Mouse (Mus musculus): ENCODE measurements around the gene Cdhr5. TPM values are rescaled to one million over a fixed set of nuclear protein-coding genes. Genes with fewer than 3 reads are reported as not detected.

The Cdhr5 gene
- polyA plus RNA-seq, 1 experiment from 2014 or later, result 1.6 TPM

DNA sequence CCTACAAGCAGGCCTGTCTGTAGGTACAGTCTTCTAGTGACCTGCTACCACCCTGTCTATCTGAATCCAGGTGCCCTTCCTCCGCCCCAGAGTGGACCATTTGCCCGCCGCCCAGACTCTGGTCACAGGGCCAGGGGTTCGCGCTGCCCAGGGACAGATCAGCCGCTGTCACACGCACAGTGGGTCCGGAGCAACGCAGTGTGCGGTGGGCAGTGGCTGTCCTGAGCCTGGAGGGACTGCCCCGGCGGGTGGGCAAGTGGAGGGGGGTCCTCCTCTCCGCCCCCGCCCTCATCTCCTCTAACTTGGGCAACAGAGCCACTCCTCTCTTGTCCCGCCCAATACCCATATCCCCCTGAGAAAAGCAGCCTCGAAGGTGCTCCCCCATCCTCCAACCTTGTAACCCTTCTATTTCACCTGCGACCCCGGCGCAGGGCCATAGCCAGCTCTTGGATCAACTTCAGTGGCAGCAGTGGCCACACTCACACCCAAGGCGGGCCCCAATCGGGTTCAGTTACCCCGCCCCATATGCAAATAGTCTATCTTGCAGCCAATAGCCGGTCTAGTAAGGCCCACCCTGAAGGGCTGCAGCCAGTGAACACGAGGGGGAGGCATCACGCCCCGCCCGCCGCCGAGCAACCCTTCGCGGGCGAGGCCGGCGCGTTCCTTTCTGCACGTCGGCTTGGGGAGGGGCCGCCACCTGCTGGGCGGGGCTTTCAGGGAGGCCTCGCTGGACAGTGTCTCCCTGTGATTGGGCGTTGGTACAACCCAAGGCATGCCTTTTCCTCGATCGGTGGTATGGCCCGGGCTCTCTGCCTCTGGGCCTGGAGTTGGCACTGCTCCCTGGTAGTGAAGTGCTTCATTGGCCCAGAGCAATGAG, 55.1 kb downstream of the Cdhr5 start:
- 2% methylated on average over 44 of the region's 44 CpGs for WGBS
- peak overlapping the region; percentile 66 for H3K4me2 ChIP-seq (ENCODE audit: low read depth, low read length)

DNA sequence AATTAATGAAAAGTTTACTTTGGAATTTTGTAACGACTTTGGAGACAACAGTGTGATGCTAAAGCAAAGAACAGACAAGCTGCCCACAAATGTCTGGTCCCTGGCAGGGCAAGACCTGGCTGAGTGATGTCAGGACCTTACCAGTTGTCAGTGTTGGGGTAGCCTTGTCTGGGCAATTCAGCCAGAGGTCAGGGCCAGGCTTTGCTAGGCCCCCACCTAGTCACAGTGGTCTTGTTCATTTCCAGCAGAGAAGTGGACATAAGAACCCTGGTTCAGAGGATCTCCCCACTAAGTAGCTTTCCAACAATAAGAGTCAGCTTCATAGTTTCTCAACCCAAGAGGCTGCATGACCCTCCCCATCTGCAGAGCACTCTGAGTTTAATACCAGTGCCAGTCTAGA, 56.2 kb downstream of the Cdhr5 start:
- Histone ChIP-seq H3K9ac (ENCODE audit: low read length) (peak overlapping the region; percentile 81), H3K27me3 (ENCODE audit: control insufficient read depth, insufficient read depth, low read length) (no peaks in the 10 kb centered on the region), H3K27ac (ENCODE audit: low read length) (no peak overlapping the region; the same call in 1 of the 2 replicates), H3K4me2 (ENCODE audit: low read depth, low read length) (peak overlapping the region; percentile 66), H3K4me1 (ENCODE audit: control insufficient read depth, insufficient read depth, low read length) (peaks cover 32% of the 10 kb centered on the region), H3K4me3 (ENCODE audit: low read length) (peak overlapping the region; percentile 60), H3K9me3 (replicated peaks; ENCODE audit: control insufficient read depth, low read length) (no peaks in the 10 kb centered on the region), H3K36me3 (ENCODE audit: control insufficient read depth, insufficient read depth) (no peaks in the 10 kb centered on the region; the same call in 1 of the 2 replicates)
- WGBS, result 76% methylated on average over 1 of the region's 1 CpGs
- no peak for ATAC-seq (replicated peaks; ENCODE audit: extremely low read depth, insufficient read depth, low FRiP score)

More for the DNA sequence above, 55.1 kb downstream of the Cdhr5 start:
- peak overlapping the region; percentile 60 for H3K4me3 ChIP-seq (ENCODE audit: low read length)
- H3K9ac ChIP-seq (ENCODE audit: low read length), result peak overlapping the region; percentile 81
- H3K27me3 ChIP-seq (ENCODE audit: control insufficient read depth, insufficient read depth, low read length), result no peaks in the 10 kb centered on the region
- H3K36me3 ChIP-seq (ENCODE audit: control insufficient read depth, insufficient read depth), result no peaks in the 10 kb centered on the region; the same call in 1 of the 2 replicates
- peak; percentile 97 for ATAC-seq (replicated peaks; ENCODE audit: extremely low read depth, insufficient read depth, low FRiP score)
- peak overlapping the region; percentile 94 for H3K27ac ChIP-seq (ENCODE audit: low read length)
- H3K9me3 ChIP-seq (replicated peaks; ENCODE audit: control insufficient read depth, low read length), result no peaks in the 10 kb centered on the region
- H3K4me1 ChIP-seq (ENCODE audit: control insufficient read depth, insufficient read depth, low read length), result peaks cover 28% of the 10 kb centered on the region

DNA sequence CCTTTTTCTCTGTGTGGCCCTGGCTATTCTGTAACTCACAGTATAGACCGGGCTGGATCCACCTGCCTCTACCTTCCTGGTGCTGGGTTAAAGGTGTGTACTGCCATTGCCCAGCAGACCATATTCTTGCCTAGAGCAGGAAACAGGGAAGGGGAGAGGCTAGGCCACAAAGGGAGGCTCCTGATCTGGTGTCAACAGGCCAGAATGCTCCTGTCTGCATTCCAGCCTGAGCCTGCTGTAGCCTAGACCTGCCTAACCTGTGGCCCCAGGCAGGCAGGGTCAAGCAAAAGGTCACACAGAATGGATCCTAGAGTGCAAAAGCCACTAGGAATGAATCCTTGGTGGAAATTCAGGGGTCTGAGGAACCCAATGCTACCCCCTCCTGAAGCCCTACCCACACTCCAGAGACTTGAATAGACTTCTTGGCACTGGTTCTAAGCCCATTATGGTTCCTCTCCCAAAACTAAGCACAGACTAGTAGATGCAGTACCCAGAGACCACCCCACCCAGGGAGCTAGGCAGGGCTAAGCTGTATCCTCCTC, 57.0 kb downstream of the Cdhr5 start:
- no peak overlapping the region for H3K27ac ChIP-seq (ENCODE audit: low read length)
- WGBS, result 79% methylated on average over 1 of the region's 1 CpGs
- H3K4me1 ChIP-seq (ENCODE audit: control insufficient read depth, insufficient read depth, low read length), result peaks cover 36% of the 10 kb centered on the region
- no peak for ATAC-seq (replicated peaks; ENCODE audit: extremely low read depth, insufficient read depth, low FRiP score)
- H3K9ac ChIP-seq (ENCODE audit: low read length), result no peak overlapping the region
- no peak overlapping the region for H3K4me2 ChIP-seq (ENCODE audit: low read depth, low read length)
- no peaks in the 10 kb centered on the region; the same call in 1 of the 2 replicates for H3K36me3 ChIP-seq (ENCODE audit: control insufficient read depth, insufficient read depth)
- H3K4me3 ChIP-seq (ENCODE audit: low read length), result no peak overlapping the region
- H3K27me3 ChIP-seq (ENCODE audit: control insufficient read depth, insufficient read depth, low read length), result no peaks in the 10 kb centered on the region
- H3K9me3 ChIP-seq (replicated peaks; ENCODE audit: control insufficient read depth, low read length), result no peaks in the 10 kb centered on the region

MicroRNAs encoded within 50 kb of the gene (microRNA counts, 519-probe panel; counts per million panel counts)
- microRNA mmu-miR-210, result 3,372 counts per million, percentile 87 among the panel's probes with 10 or more counts

Small RNA genes within 50 kb of the gene (microRNA-seq; reads per million reads assigned to microRNA genes)
- 990 reads per million, percentile 79 among the genes with 10 or more reads in this experiment for gene Mir210

Other genes starting within 250 kb of the Cdhr5 start
- gene Gm17387, start 247.7 kb downstream of the Cdhr5 start, polyA plus RNA-seq (2015; fragmentation: Nextera tagmentation; extraction: Ambion mirVana), result not detected in 2 replicates
- gene B4galnt4, start 215.7 kb downstream of the Cdhr5 start, polyA plus RNA-seq (2015; fragmentation: Nextera tagmentation; extraction: Ambion mirVana), result 0.54 and 0.97 TPM in 2 replicates
- gene Pkp3, start 198.6 kb downstream of the Cdhr5 start, polyA plus RNA-seq (2015; fragmentation: Nextera tagmentation; extraction: Ambion mirVana), result 4.1 and 5.2 TPM in 2 replicates
- gene Sigirr, start 176.2 kb downstream of the Cdhr5 start, polyA plus RNA-seq (2015; fragmentation: Nextera tagmentation; extraction: Ambion mirVana), result 7.4 and 8.5 TPM in 2 replicates
- 0.49 and 1.00 TPM in 2 replicates for gene Ano9, start 159.0 kb downstream of the Cdhr5 start, polyA plus RNA-seq (2015; fragmentation: Nextera tagmentation; extraction: Ambion mirVana)
- 56.1 and 63.9 TPM in 2 replicates for gene Ptdss2, start 154.4 kb downstream of the Cdhr5 start, polyA plus RNA-seq (2015; fragmentation: Nextera tagmentation; extraction: Ambion mirVana)
- 96.9 and 111 TPM in 2 replicates for gene Rnh1, start 103.9 kb downstream of the Cdhr5 start, polyA plus RNA-seq (2015; fragmentation: Nextera tagmentation; extraction: Ambion mirVana)
- gene Hras, start 82.8 kb downstream of the Cdhr5 start, polyA plus RNA-seq (2015; fragmentation: Nextera tagmentation; extraction: Ambion mirVana), result 59.5 and 92.1 TPM in 2 replicates
- 3.0 and 4.1 TPM in 2 replicates for gene Lrrc56, start 82.6 kb downstream of the Cdhr5 start, polyA plus RNA-seq (2015; fragmentation: Nextera tagmentation; extraction: Ambion mirVana)
- gene Lmntd2, start 62.7 kb downstream of the Cdhr5 start, polyA plus RNA-seq (2015; fragmentation: Nextera tagmentation; extraction: Ambion mirVana), result 0.54 and 0.76 TPM in 2 replicates
- 16.1 and 17.2 TPM in 2 replicates for gene Rassf7, start 60.9 kb downstream of the Cdhr5 start, polyA plus RNA-seq (2015; fragmentation: Nextera tagmentation; extraction: Ambion mirVana)
- 43.5 and 50.7 TPM in 2 replicates for gene Phrf1, start 48.0 kb downstream of the Cdhr5 start, polyA plus RNA-seq (2015; fragmentation: Nextera tagmentation; extraction: Ambion mirVana)
- gene Irf7, start 10.3 kb downstream of the Cdhr5 start, polyA plus RNA-seq (2015; fragmentation: Nextera tagmentation; extraction: Ambion mirVana), result 4.7 and 9.1 TPM in 2 replicates
- 2.1 and 2.8 TPM in 2 replicates for gene Sct, start 2.3 kb upstream of the Cdhr5 start, polyA plus RNA-seq (2015; fragmentation: Nextera tagmentation; extraction: Ambion mirVana)
- 0.05 and 0.13 TPM in 2 replicates for gene Drd4, start 15.2 kb upstream of the Cdhr5 start, polyA plus RNA-seq (2015; fragmentation: Nextera tagmentation; extraction: Ambion mirVana)
- gene Deaf1, start 50.9 kb upstream of the Cdhr5 start, polyA plus RNA-seq (2015; fragmentation: Nextera tagmentation; extraction: Ambion mirVana), result 37.6 and 37.7 TPM in 2 replicates
- gene Tmem80, start 51.0 kb upstream of the Cdhr5 start, polyA plus RNA-seq (2015; fragmentation: Nextera tagmentation; extraction: Ambion mirVana), result 32.2 and 32.5 TPM in 2 replicates
- 2.6 and 3.9 TPM in 2 replicates for gene Eps8l2, start 62.1 kb upstream of the Cdhr5 start, polyA plus RNA-seq (2015; fragmentation: Nextera tagmentation; extraction: Ambion mirVana)
- 227 and 257 TPM in 2 replicates for gene Taldo1, start 115.4 kb upstream of the Cdhr5 start, polyA plus RNA-seq (2015; fragmentation: Nextera tagmentation; extraction: Ambion mirVana)
- gene Gatd1, start 137.3 kb upstream of the Cdhr5 start, polyA plus RNA-seq (2015; fragmentation: Nextera tagmentation; extraction: Ambion mirVana), result 26.6 and 28.0 TPM in 2 replicates
- gene Cend1, start 152.7 kb upstream of the Cdhr5 start, polyA plus RNA-seq (2015; fragmentation: Nextera tagmentation; extraction: Ambion mirVana), result 5.2 and 5.9 TPM in 2 replicates
- 17.8 and 19.7 TPM in 2 replicates for gene Slc25a22, start 161.1 kb upstream of the Cdhr5 start, polyA plus RNA-seq (2015; fragmentation: Nextera tagmentation; extraction: Ambion mirVana)
- gene Pidd1, start 167.2 kb upstream of the Cdhr5 start, polyA plus RNA-seq (2015; fragmentation: Nextera tagmentation; extraction: Ambion mirVana), result 9.0 and 9.7 TPM in 2 replicates
- gene Rplp2, start 170.6 kb upstream of the Cdhr5 start, polyA plus RNA-seq (2015; fragmentation: Nextera tagmentation; extraction: Ambion mirVana), result 704 and 720 TPM in 2 replicates
- gene Pnpla2, start 178.4 kb upstream of the Cdhr5 start, polyA plus RNA-seq (2015; fragmentation: Nextera tagmentation; extraction: Ambion mirVana), result 73.1 and 78.0 TPM in 2 replicates
- 24.2 and 26.1 TPM in 2 replicates for gene Cracr2b, start 184.3 kb upstream of the Cdhr5 start, polyA plus RNA-seq (2015; fragmentation: Nextera tagmentation; extraction: Ambion mirVana)
- gene Cd151, start 190.6 kb upstream of the Cdhr5 start, polyA plus RNA-seq (2015; fragmentation: Nextera tagmentation; extraction: Ambion mirVana), result 42.2 and 44.0 TPM in 2 replicates
- gene Polr2l, start 198.3 kb upstream of the Cdhr5 start, polyA plus RNA-seq (2015; fragmentation: Nextera tagmentation; extraction: Ambion mirVana), result 56.7 and 61.5 TPM in 2 replicates
- gene Tspan4, start 198.5 kb upstream of the Cdhr5 start, polyA plus RNA-seq (2015; fragmentation: Nextera tagmentation; extraction: Ambion mirVana), result 61.0 and 61.5 TPM in 2 replicates